Mouse (Mus musculus): ENCODE results near the gene Magi2. TPM values are rescaled to one million over a fixed set of nuclear protein-coding genes. Genes with fewer than 3 reads are reported as not detected.

Magi2 gene
- polyA plus RNA-seq (2014; fragmentation: Illumina TruSeq; extraction: RNeasy Lipid Tissue Mini Kit (QIAGEN cat#74804); ENCODE audit: low read depth, low replicate concordance) = 4.4 TPM

GRCm38 (mm10) chr5:19226866-19227243 lies at the start of gene Magi2:
Gene Magi2 (plus strand): TSS chr5:19227036.

Measured in adrenal gland, adult 10 weeks (tissue).